Mouse (Mus musculus): Measurements from ENCODE around the gene Hoxd10.

DNA sequence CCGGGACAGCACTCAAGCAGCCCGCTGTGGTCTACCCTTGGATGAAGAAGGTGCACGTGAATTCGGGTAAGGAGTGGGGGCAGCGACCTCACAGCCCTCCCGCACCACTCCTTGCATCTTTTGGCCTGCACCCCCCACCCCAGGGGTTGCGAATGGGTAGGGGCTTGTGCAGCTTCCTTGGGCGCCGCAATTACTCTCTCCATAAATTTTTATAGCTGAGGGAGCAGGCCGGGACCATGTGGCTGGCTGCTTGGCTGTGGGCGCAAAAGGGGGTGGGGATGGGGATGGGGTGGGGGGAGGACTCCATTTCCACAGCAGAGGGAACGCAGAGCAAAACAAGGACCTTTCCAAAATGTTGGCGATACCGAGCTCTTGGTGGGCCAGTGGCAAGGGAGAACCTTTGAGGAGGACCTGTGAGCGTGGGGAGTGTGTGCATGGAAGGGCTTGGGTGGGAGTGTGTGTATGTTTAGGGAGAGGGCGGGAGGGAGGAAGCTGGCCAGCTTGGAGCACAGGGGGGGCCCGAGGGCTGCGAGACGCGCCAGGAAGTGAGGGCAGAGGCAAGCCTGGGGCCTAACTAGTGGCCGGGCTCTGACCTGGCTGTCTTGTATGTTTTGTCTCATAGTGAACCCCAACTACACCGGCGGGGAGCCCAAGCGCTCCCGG, 36.0 kb downstream of the Hoxd10 start:
- TF ChIP-seq GABPA (IDR thresholded peaks at IDR 0.05; ENCODE audit: insufficient replicate concordance, low read depth, low read length) (no peak), ZKSCAN1 (IDR thresholded peaks at IDR 0.05; ENCODE audit: borderline replicate concordance, low read depth, low read length) (no peak), ZMIZ1 (IDR thresholded peaks at IDR 0.05; ENCODE audit: low read depth, low read length) (no peak), CTCF (conservative IDR thresholded peaks at IDR 0.05 in 1 of 2, IDR thresholded peaks at IDR 0.05 in 1 of 2; ENCODE audit: low read depth in 2 of 2, low read length in 2 of 2) (no peak), MAZ (IDR thresholded peaks at IDR 0.05; ENCODE audit: low read depth, low read length) (no peak), POLR2A (IDR thresholded peaks at IDR 0.05; ENCODE audit: low read depth, low read length) (no peak), CHD2 (IDR thresholded peaks at IDR 0.05; ENCODE audit: low read length) (no peak), NELFE (IDR thresholded peaks at IDR 0.05; ENCODE audit: low read depth, low read length) (no peak), POLR2AphosphoS2 (IDR thresholded peaks at IDR 0.05; ENCODE audit: low read depth, low read length) (no peak), USF1 (IDR thresholded peaks at IDR 0.05; ENCODE audit: low read depth, low read length) (no peak), MAFK (IDR thresholded peaks at IDR 0.05; ENCODE audit: insufficient replicate concordance, low read length) (no peak), EP300 (IDR thresholded peaks at IDR 0.05; ENCODE audit: low read length) (no peak), MYC (IDR thresholded peaks at IDR 0.05; ENCODE audit: low read depth, low read length) (no peak)
